Mouse (Mus musculus): ENCODE results near the gene Intu. TPM values are rescaled to one million over a fixed set of nuclear protein-coding genes. Genes with fewer than 3 reads are reported as not detected.
A peak's percentile ranks its signal among the peaks of the same experiment; 100 is the strongest.

The Intu gene
- polyA plus RNA-seq, 1 experiment from 2014 or later = 3.9 TPM

GRCm38 (mm10) chr3:40708655-40709054 is 177.6 kb downstream of the Intu start, which contains the start of gene Slc25a31:
Slc25a31 (plus strand) TSS chr3:40708855.
- Histone ChIP-seq H3K4me1 (ENCODE audit: control insufficient read depth, insufficient read depth, low read length) (no peaks in the 10 kb centered on the region), H3K4me3 (ENCODE audit: low read depth, low read length) (no peak within 1 kb of the TSS), H3K36me3 (ENCODE audit: control insufficient read depth, insufficient read depth, low read length) (no peaks in the 10 kb centered on the region), H3K9me3 (ENCODE audit: control insufficient read depth, low read length) (no peaks in the 10 kb centered on the region), H3K9ac (replicated peaks; ENCODE audit: low read depth, low read length) (no peak within 1 kb of the TSS), H3K27ac (ENCODE audit: low read depth, low read length) (no peak within 1 kb of the TSS), H3K4me2 (ENCODE audit: low read depth, low read length) (no peak within 1 kb of the TSS), H3K27me3 (ENCODE audit: control insufficient read depth, insufficient read depth, low read length) (no peaks in the 10 kb centered on the region)
- no peak for ATAC-seq (ENCODE audit: low read depth)
- 89% methylated on average over 30 of the region's 30 CpGs for WGBS

- Histone ChIP-seq H3K9ac (replicated peaks; ENCODE audit: low read depth, low read length) (no peak overlapping the region), H3K4me1 (ENCODE audit: control insufficient read depth, insufficient read depth, low read length) (no peaks in the 10 kb centered on the region), H3K27ac (ENCODE audit: low read depth, low read length) (no peak overlapping the region), H3K9me3 (ENCODE audit: control insufficient read depth, low read length) (no peaks in the 10 kb centered on the region), H3K4me3 (ENCODE audit: low read depth, low read length) (no peak overlapping the region), H3K27me3 (ENCODE audit: control insufficient read depth, insufficient read depth, low read length) (no peaks in the 10 kb centered on the region), H3K36me3 (ENCODE audit: control insufficient read depth, insufficient read depth, low read length) (no peaks in the 10 kb centered on the region), H3K4me2 (ENCODE audit: low read depth, low read length) (no peak overlapping the region)
- ATAC-seq (ENCODE audit: low read depth) = no peak
- 40% methylated on average over 1 of the region's 1 CpGs for WGBS
Measured at GRCm38 (mm10) chr3:40716056-40716455, 185.0 kb downstream of the Intu start.

DNA sequence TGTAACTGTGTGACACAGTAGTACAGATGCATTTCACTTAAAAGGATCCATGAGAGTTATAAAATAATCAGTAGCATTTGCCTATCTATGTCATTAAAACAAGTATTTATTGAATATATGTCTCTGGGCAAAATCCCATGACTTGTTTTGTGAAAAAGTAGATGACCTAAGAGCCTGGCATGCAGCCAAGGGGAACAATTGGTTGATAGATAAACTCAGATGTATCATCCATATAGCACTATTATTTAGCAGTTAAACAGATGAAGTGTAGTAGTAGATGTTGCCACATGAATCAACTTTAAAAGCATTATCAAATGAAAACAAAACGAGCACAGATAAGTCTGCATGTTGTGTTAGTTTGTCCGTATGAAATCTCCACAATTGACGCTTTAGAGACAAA is 187.9 kb downstream of the Intu start:
- Histone ChIP-seq H3K9ac (replicated peaks; ENCODE audit: low read depth, low read length) (no peak overlapping the region), H3K27ac (ENCODE audit: low read depth, low read length) (no peak overlapping the region), H3K4me2 (ENCODE audit: low read depth, low read length) (no peak overlapping the region), H3K4me3 (ENCODE audit: low read depth, low read length) (no peak overlapping the region), H3K27me3 (ENCODE audit: control insufficient read depth, insufficient read depth, low read length) (no peaks in the 10 kb centered on the region), H3K36me3 (ENCODE audit: control insufficient read depth, insufficient read depth, low read length) (no peaks in the 10 kb centered on the region), H3K4me1 (ENCODE audit: control insufficient read depth, insufficient read depth, low read length) (no peaks in the 10 kb centered on the region), H3K9me3 (ENCODE audit: control insufficient read depth, low read length) (no peaks in the 10 kb centered on the region)
- WGBS = 81% methylated on average over 3 of the region's 3 CpGs
- ATAC-seq (ENCODE audit: low read depth) = no peak

GRCm38 (mm10) chr3:40738381-40738912 is 207.4 kb downstream of the Intu start:
- 86% methylated on average over 6 of the region's 6 CpGs for WGBS

GRCm38 (mm10) chr3:40744024-40744835 is 213.1 kb downstream of the Intu start, which contains the start of gene Hspa4l:
Hspa4l (plus strand) TSS chr3:40744495.
- no peaks in the 10 kb centered on the region for H3K9me3 ChIP-seq (ENCODE audit: control insufficient read depth, low read length)
- peak within 1 kb of the TSS; percentile 92 for H3K27ac ChIP-seq (ENCODE audit: low read depth, low read length)
- no peak for ATAC-seq (ENCODE audit: low read depth)
- peak within 1 kb of the TSS; percentile 80 for H3K4me2 ChIP-seq (ENCODE audit: low read depth, low read length)
- H3K4me1 ChIP-seq (ENCODE audit: control insufficient read depth, insufficient read depth, low read length) = peaks cover 6% of the 10 kb centered on the region
- H3K9ac ChIP-seq (replicated peaks; ENCODE audit: low read depth, low read length) = peak within 1 kb of the TSS; percentile 82
- H3K36me3 ChIP-seq (ENCODE audit: control insufficient read depth, insufficient read depth, low read length) = no peaks in the 10 kb centered on the region
- WGBS = 21% methylated on average over 16 of the region's 16 CpGs
- no peaks in the 10 kb centered on the region for H3K27me3 ChIP-seq (ENCODE audit: control insufficient read depth, insufficient read depth, low read length)
- peak within 1 kb of the TSS; percentile 91 for H3K4me3 ChIP-seq (ENCODE audit: low read depth, low read length)

More at GRCm38 (mm10) chr3:40738381-40738912, 207.4 kb downstream of the Intu start:
- Histone ChIP-seq H3K27me3 (ENCODE audit: control insufficient read depth, insufficient read depth, low read length) (no peaks in the 10 kb centered on the region), H3K9me3 (ENCODE audit: control insufficient read depth, low read length) (no peaks in the 10 kb centered on the region), H3K36me3 (ENCODE audit: control insufficient read depth, insufficient read depth, low read length) (no peaks in the 10 kb centered on the region), H3K4me2 (ENCODE audit: low read depth, low read length) (no peak overlapping the region), H3K4me3 (ENCODE audit: low read depth, low read length) (no peak overlapping the region), H3K27ac (ENCODE audit: low read depth, low read length) (no peak overlapping the region), H3K9ac (replicated peaks; ENCODE audit: low read depth, low read length) (no peak overlapping the region), H3K4me1 (ENCODE audit: control insufficient read depth, insufficient read depth, low read length) (no peaks in the 10 kb centered on the region)
- ATAC-seq (ENCODE audit: low read depth) = no peak

GRCm38 (mm10) chr3:40744836-40745660 is 214.0 kb downstream of the Intu start:
- Histone ChIP-seq H3K4me1 (ENCODE audit: control insufficient read depth, insufficient read depth, low read length) (peaks cover 6% of the 10 kb centered on the region), H3K9ac (replicated peaks; ENCODE audit: low read depth, low read length) (peak overlapping the region; percentile 82), H3K27ac (ENCODE audit: low read depth, low read length) (peak overlapping the region; percentile 92), H3K4me2 (ENCODE audit: low read depth, low read length) (peak overlapping the region; percentile 80), H3K4me3 (ENCODE audit: low read depth, low read length) (peak overlapping the region; percentile 91), H3K36me3 (ENCODE audit: control insufficient read depth, insufficient read depth, low read length) (no peaks in the 10 kb centered on the region), H3K9me3 (ENCODE audit: control insufficient read depth, low read length) (no peaks in the 10 kb centered on the region), H3K27me3 (ENCODE audit: control insufficient read depth, insufficient read depth, low read length) (no peaks in the 10 kb centered on the region)
- WGBS = under 1% methylated on average over 68 of the region's 93 CpGs
- ATAC-seq (ENCODE audit: low read depth) = peak; percentile 97

GRCm38 (mm10) chr3:40745661-40746547 is 214.8 kb downstream of the Intu start:
- ATAC-seq (ENCODE audit: low read depth) = peak; percentile 71

More at GRCm38 (mm10) chr3:40745661-40746547, 214.8 kb downstream of the Intu start:
- Histone ChIP-seq H3K4me3 (ENCODE audit: low read depth, low read length) (peak overlapping the region; percentile 91), H3K4me1 (ENCODE audit: control insufficient read depth, insufficient read depth, low read length) (peaks cover 6% of the 10 kb centered on the region), H3K9me3 (ENCODE audit: control insufficient read depth, low read length) (no peaks in the 10 kb centered on the region), H3K4me2 (ENCODE audit: low read depth, low read length) (peak overlapping the region; percentile 80), H3K27me3 (ENCODE audit: control insufficient read depth, insufficient read depth, low read length) (no peaks in the 10 kb centered on the region), H3K36me3 (ENCODE audit: control insufficient read depth, insufficient read depth, low read length) (no peaks in the 10 kb centered on the region), H3K9ac (replicated peaks; ENCODE audit: low read depth, low read length) (peak overlapping the region; percentile 82), H3K27ac (ENCODE audit: low read depth, low read length) (peak overlapping the region; percentile 92)
- under 1% methylated on average over 37 of the region's 37 CpGs for WGBS

All from neural tube, embryonic 14.5 days (tissue).